Mouse (Mus musculus): Measurements from ENCODE around the gene Shisa9. TPM values are rescaled to one million over a fixed set of nuclear protein-coding genes. Genes with fewer than 3 reads are reported as not detected.
A peak's percentile ranks its signal among the peaks of the same experiment; 100 is the strongest.

Shisa9 gene
- polyA plus RNA-seq, 1 experiment: 2.9 TPM

GRCm38 (mm10) chr16:12035626-12036025, 51.7 kb downstream of the Shisa9 start:
- Histone ChIP-seq H3K27ac (ENCODE audit: insufficient read depth, low read depth, low read length) (no peak overlapping the region), H3K4me3 (ENCODE audit: insufficient read depth, low read length) (no peak overlapping the region), H3K4me1 (ENCODE audit: control insufficient read depth, insufficient read depth, low read length) (peaks cover 53% of the 10 kb centered on the region)
- no peak for TF ChIP-seq CTCF (IDR thresholded peaks at IDR 0.05; ENCODE audit: low read depth, low read length)
- TF ChIP-seq POLR2A (IDR thresholded peaks at IDR 0.05; ENCODE audit: borderline replicate concordance, low read depth, low read length): no peak

- H3K27ac ChIP-seq (ENCODE audit: insufficient read depth, low read depth, low read length): peak overlapping the region; percentile 72
- no peak for TF ChIP-seq POLR2A (IDR thresholded peaks at IDR 0.05; ENCODE audit: borderline replicate concordance, low read depth, low read length)
- no peak for TF ChIP-seq CTCF (IDR thresholded peaks at IDR 0.05; ENCODE audit: low read depth, low read length)
- H3K4me3 ChIP-seq (ENCODE audit: insufficient read depth, low read length): no peak overlapping the region
- H3K4me1 ChIP-seq (ENCODE audit: control insufficient read depth, insufficient read depth, low read length): peaks cover 29% of the 10 kb centered on the region
Measured at GRCm38 (mm10) chr16:12040935-12041334, 57.0 kb downstream of the Shisa9 start.

DNA sequence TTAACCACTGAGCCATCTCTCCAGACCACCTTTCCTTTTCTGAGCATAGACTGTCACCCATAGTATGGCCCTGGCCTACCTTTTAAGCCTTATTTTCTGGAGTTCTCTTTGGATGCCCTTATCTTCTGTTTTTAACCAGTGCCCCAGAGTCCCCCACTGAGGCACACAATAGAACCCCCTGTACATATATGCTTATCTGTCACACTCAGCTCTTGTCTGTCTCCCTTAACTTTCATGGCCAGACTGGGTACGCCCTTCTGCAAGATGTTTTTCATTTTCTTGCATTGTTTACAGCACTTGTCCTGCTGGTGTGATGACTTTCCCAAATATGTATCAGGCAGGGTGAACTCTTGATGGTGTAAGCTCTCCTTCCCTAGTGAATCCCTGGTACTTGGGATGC, 68.1 kb downstream of the Shisa9 start:
- no peak overlapping the region for H3K4me3 ChIP-seq (ENCODE audit: insufficient read depth, low read length)
- peaks cover 20% of the 10 kb centered on the region for H3K4me1 ChIP-seq (ENCODE audit: control insufficient read depth, insufficient read depth, low read length)
- H3K27ac ChIP-seq (ENCODE audit: insufficient read depth, low read depth, low read length): no peak overlapping the region
- TF ChIP-seq POLR2A (IDR thresholded peaks at IDR 0.05; ENCODE audit: borderline replicate concordance, low read depth, low read length) (no peak), CTCF (IDR thresholded peaks at IDR 0.05; ENCODE audit: low read depth, low read length) (no peak)

DNA sequence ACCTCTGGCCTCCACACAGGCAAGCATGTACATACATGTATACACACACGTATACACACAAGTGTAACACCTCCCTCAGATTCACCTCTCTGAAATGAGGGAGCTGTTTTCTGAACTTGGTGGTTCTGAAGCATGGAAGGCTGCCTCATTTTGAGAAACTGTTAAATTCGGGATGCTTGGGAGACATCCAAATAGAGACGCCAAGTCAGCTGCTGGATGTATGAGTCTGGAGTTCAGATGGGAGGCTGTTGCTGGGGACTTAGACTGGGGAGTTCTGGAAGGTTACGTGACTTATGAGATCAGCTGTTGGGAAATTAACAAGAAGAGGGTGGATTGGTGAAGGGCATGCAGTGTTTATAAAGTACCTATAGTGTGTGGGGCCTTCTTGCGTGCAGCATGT, 88.7 kb downstream of the Shisa9 start:
- Histone ChIP-seq H3K4me1 (ENCODE audit: control insufficient read depth, insufficient read depth, low read length) (peaks cover 23% of the 10 kb centered on the region), H3K27ac (ENCODE audit: insufficient read depth, low read depth, low read length) (no peak overlapping the region), H3K4me3 (ENCODE audit: insufficient read depth, low read length) (no peak overlapping the region)
- TF ChIP-seq POLR2A (IDR thresholded peaks at IDR 0.05; ENCODE audit: borderline replicate concordance, low read depth, low read length) (no peak), CTCF (IDR thresholded peaks at IDR 0.05; ENCODE audit: low read depth, low read length) (no peak)

- Histone ChIP-seq H3K4me1 (ENCODE audit: control insufficient read depth, insufficient read depth, low read length) (peaks cover 34% of the 10 kb centered on the region), H3K27ac (ENCODE audit: insufficient read depth, low read depth, low read length) (no peak overlapping the region), H3K4me3 (ENCODE audit: insufficient read depth, low read length) (no peak overlapping the region)
- TF ChIP-seq CTCF (IDR thresholded peaks at IDR 0.05; ENCODE audit: low read depth, low read length) (no peak), POLR2A (IDR thresholded peaks at IDR 0.05; ENCODE audit: borderline replicate concordance, low read depth, low read length) (no peak)
Measured at GRCm38 (mm10) chr16:12076270-12076669, 92.4 kb downstream of the Shisa9 start.

GRCm38 (mm10) chr16:12076700-12077099, 92.8 kb downstream of the Shisa9 start:
- TF ChIP-seq CTCF (IDR thresholded peaks at IDR 0.05; ENCODE audit: low read depth, low read length): no peak
- no peak for TF ChIP-seq POLR2A (IDR thresholded peaks at IDR 0.05; ENCODE audit: borderline replicate concordance, low read depth, low read length)
- Histone ChIP-seq H3K4me3 (ENCODE audit: insufficient read depth, low read length) (no peak overlapping the region), H3K27ac (ENCODE audit: insufficient read depth, low read depth, low read length) (no peak overlapping the region), H3K4me1 (ENCODE audit: control insufficient read depth, insufficient read depth, low read length) (peaks cover 36% of the 10 kb centered on the region)

DNA sequence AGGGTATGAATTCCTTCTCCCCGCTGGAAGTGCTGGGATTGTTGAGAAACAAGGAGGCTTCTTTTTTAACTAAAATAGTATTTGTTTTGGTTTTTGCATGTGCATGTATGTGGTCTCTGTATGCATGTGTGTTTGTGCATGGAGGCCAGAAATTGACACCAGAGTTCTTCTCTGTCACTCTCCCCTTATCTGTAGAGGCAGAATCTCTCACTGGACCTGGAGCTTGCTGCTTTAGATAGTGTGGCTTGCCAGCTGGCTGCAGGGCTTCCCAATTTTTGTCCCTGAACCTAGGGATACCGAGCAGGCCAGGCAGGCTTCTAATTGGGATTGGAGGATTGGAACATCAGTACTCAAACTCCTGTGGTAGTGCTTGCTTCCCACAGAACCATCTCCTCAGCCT, 99.2 kb downstream of the Shisa9 start:
- no peak overlapping the region for H3K4me3 ChIP-seq (ENCODE audit: insufficient read depth, low read length)
- TF ChIP-seq CTCF (IDR thresholded peaks at IDR 0.05; ENCODE audit: low read depth, low read length) (no peak), POLR2A (IDR thresholded peaks at IDR 0.05; ENCODE audit: borderline replicate concordance, low read depth, low read length) (no peak)
- H3K27ac ChIP-seq (ENCODE audit: insufficient read depth, low read depth, low read length): no peak overlapping the region
- H3K4me1 ChIP-seq (ENCODE audit: control insufficient read depth, insufficient read depth, low read length): peaks cover 20% of the 10 kb centered on the region

DNA sequence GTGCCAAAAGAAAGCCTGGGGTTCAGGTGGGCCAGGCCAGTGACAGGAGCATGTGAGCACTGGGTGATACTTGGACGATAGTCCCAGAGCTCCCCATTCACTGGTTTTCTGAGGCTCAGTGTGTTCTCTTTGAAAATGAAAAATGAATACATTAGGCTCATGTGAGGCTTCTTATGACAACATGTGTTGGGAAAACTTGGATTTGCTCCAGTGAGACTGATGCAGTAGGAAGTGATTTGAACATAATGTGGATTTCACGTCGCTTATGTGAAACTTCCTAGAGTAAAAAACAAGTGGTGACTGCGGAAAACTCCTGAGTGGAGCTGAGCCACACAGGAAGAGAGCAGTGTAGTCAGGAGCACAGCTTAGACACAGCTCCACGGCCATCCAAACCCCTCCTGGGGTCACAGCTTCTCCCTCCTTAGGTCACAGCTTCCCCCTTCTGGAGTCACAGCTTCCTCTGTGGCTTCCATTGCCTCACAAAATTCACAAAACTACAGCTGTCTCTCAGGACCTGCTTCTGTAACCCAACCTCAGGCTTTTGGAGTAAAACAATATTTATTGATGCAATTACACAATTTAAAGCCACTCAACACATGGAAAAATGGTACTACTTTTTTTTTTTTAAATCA, 106.8 kb downstream of the Shisa9 start:
- Histone ChIP-seq H3K27ac (ENCODE audit: insufficient read depth, low read depth, low read length) (peak overlapping the region; percentile 65), H3K4me3 (ENCODE audit: insufficient read depth, low read length) (no peak overlapping the region), H3K4me1 (ENCODE audit: control insufficient read depth, insufficient read depth, low read length) (peaks cover 44% of the 10 kb centered on the region)
- TF ChIP-seq CTCF (IDR thresholded peaks at IDR 0.05; ENCODE audit: low read depth, low read length): no peak
- no peak for TF ChIP-seq POLR2A (IDR thresholded peaks at IDR 0.05; ENCODE audit: borderline replicate concordance, low read depth, low read length)

GRCm38 (mm10) chr16:12093253-12093652, 109.3 kb downstream of the Shisa9 start:
- Histone ChIP-seq H3K27ac (ENCODE audit: insufficient read depth, low read depth, low read length) (no peak overlapping the region), H3K4me3 (ENCODE audit: insufficient read depth, low read length) (no peak overlapping the region), H3K4me1 (ENCODE audit: control insufficient read depth, insufficient read depth, low read length) (peaks cover 45% of the 10 kb centered on the region)
- TF ChIP-seq CTCF (IDR thresholded peaks at IDR 0.05; ENCODE audit: low read depth, low read length) (no peak), POLR2A (IDR thresholded peaks at IDR 0.05; ENCODE audit: borderline replicate concordance, low read depth, low read length) (no peak)

DNA sequence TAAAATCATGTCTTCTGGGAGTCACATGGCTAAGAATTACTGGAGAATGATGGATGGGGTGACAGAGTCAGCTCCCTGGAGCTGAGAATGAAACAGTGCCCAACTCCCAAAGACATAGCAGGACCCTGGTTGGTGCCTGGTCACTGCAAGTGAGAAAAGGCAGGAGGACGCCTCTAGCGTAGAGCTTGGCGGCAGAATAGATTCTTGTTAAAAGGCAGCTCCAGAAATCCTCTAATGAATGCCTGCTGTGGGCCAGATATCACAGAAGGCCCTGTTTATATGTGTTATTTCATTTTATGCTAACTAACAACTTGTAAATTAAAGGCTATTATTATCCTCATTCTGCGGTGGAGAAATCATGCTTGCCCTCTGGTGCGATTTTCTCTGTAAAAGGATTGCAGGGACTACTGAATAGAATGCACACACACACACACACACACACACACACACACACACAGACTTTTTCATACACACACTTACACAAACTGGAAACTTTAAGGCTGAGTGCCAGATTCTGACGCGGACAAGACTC, 110.9 kb downstream of the Shisa9 start:
- Histone ChIP-seq H3K4me1 (ENCODE audit: control insufficient read depth, insufficient read depth, low read length) (peaks cover 32% of the 10 kb centered on the region), H3K27ac (ENCODE audit: insufficient read depth, low read depth, low read length) (no peak overlapping the region), H3K4me3 (ENCODE audit: insufficient read depth, low read length) (no peak overlapping the region)
- TF ChIP-seq POLR2A (IDR thresholded peaks at IDR 0.05; ENCODE audit: borderline replicate concordance, low read depth, low read length) (no peak), CTCF (IDR thresholded peaks at IDR 0.05; ENCODE audit: low read depth, low read length) (no peak)
